Mouse (Mus musculus) neural tube, embryonic 14.5 days (tissue): Measurements from ENCODE around the gene Slc6a1. TPM values are rescaled to one million over a fixed set of nuclear protein-coding genes. Genes with fewer than 3 reads are reported as not detected.

Experiments
- ATAC-seq: fragments of 200-750 bp; cut with Nextera tagmentation; 2 replicates; pipeline ENCODE4 v1.8.0; 2017; ENCODE audit warnings: low read depth, mild to moderate bottlenecking, moderate TSS enrichment, moderate library complexity
- H3K27ac ChIP-seq: fragments of 300-500 bp; sonication (generic); 2 replicates; pipeline ENCODE4 v1.5.1; 2014; ENCODE audit warnings: low read depth, mild to moderate bottlenecking, control low read depth, low read length, moderate library complexity, mixed read lengths
- H3K27me3 ChIP-seq: fragments of 300-500 bp; sonication (generic); 2 replicates; pipeline ENCODE4 v1.6.1; 2014; ENCODE audit warnings: low read length; ENCODE audit not compliant: control insufficient read depth, insufficient read depth
- H3K36me3 ChIP-seq: fragments of 300-500 bp; sonication (generic); 2 replicates; pipeline ENCODE4 v1.6.1; 2014; ENCODE audit warnings: low read length, mixed read lengths; ENCODE audit not compliant: control insufficient read depth, insufficient read depth
- H3K4me1 ChIP-seq: fragments of 300-500 bp; sonication (generic); 2 replicates; pipeline ENCODE4 v1.6.1; 2014; ENCODE audit warnings: low read length; ENCODE audit not compliant: control insufficient read depth, insufficient read depth
- H3K4me2 ChIP-seq: fragments of 300-500 bp; sonication (generic); 2 replicates; pipeline ENCODE4 v1.6.1; 2014; ENCODE audit warnings: mild to moderate bottlenecking, low read depth, low read length, control low read depth
- H3K4me3 ChIP-seq: fragments of 300-500 bp; sonication (generic); 2 replicates; pipeline ENCODE4 v1.5.1; 2014; ENCODE audit warnings: low read depth, low read length, control low read depth, mixed read lengths
- H3K9ac ChIP-seq: fragments of 300-500 bp; sonication (generic); replicated peaks from 2 replicates; pipeline ENCODE4 v1.6.1; 2014; ENCODE audit warnings: low read depth, mild to moderate bottlenecking, control low read depth, low read length, mixed read lengths
- H3K9me3 ChIP-seq: fragments of 300-500 bp; sonication (generic); 2 replicates; pipeline ENCODE4 v1.6.1; 2016; ENCODE audit warnings: low read length; ENCODE audit not compliant: control insufficient read depth
- WGBS: fragments of 180-500 bp; shearing (Covaris S2); extraction: QIAGEN DNeasy Blood & Tissue Kit; methylation state at CpG from one replicate; pipeline ENCODE4 v1.1.7; 2014; 5-methylcytosine and 5-hydroxymethylcytosine counted together
- polyA plus RNA-seq: library from polyadenylated mRNA; unstranded; fragments of >200 nt; fragmentation: Nextera tagmentation; extraction: Ambion mirVana; gene quantifications from 2 replicates; pipeline ENCODE4 v1.2.1, GENCODE M21; 2014

The Slc6a1 gene
- polyA plus RNA-seq, 1 experiment from 2014 or later = 156 TPM

GRCm38 (mm10) chr6:114264010-114264409 lies 18.4 kb upstream of the Slc6a1 start:
- no peak for ATAC-seq
- H3K4me2 ChIP-seq = no peak overlapping the region
- H3K27ac ChIP-seq = no peak overlapping the region
- H3K4me3 ChIP-seq = no peak overlapping the region
- H3K9me3 ChIP-seq = no peaks in the 10 kb centered on the region
- H3K36me3 ChIP-seq = no peaks in the 10 kb centered on the region
- WGBS = 24% methylated on average over 3 of the region's 3 CpGs
- peaks cover 20% of the 10 kb centered on the region for H3K4me1 ChIP-seq
- no peak overlapping the region for H3K9ac ChIP-seq
- H3K27me3 ChIP-seq = no peaks in the 10 kb centered on the region

GRCm38 (mm10) chr6:114264426-114264825 lies 18.0 kb upstream of the Slc6a1 start:
- no peak overlapping the region for H3K4me2 ChIP-seq
- no peaks in the 10 kb centered on the region for H3K9me3 ChIP-seq
- 52% methylated on average over 5 of the region's 5 CpGs for WGBS
- H3K4me1 ChIP-seq = peaks cover 20% of the 10 kb centered on the region
- H3K27ac ChIP-seq = peak overlapping the region; percentile 10; the same call in 1 of the 2 replicates
- H3K4me3 ChIP-seq = no peak overlapping the region
- H3K36me3 ChIP-seq = no peaks in the 10 kb centered on the region
- no peaks in the 10 kb centered on the region for H3K27me3 ChIP-seq
- ATAC-seq = no peak
- H3K9ac ChIP-seq = no peak overlapping the region

GRCm38 (mm10) chr6:114266273-114266672 lies 16.2 kb upstream of the Slc6a1 start:
- no peak for ATAC-seq
- Histone ChIP-seq H3K9me3 (no peaks in the 10 kb centered on the region), H3K9ac (no peak overlapping the region), H3K4me3 (no peak overlapping the region), H3K4me1 (peaks cover 20% of the 10 kb centered on the region), H3K27me3 (no peaks in the 10 kb centered on the region), H3K27ac (no peak overlapping the region), H3K4me2 (no peak overlapping the region), H3K36me3 (no peaks in the 10 kb centered on the region)

GRCm38 (mm10) chr6:114267979-114268378 lies 14.5 kb upstream of the Slc6a1 start:
- H3K4me1 ChIP-seq = peaks cover 18% of the 10 kb centered on the region
- no peaks in the 10 kb centered on the region for H3K9me3 ChIP-seq
- H3K36me3 ChIP-seq = no peaks in the 10 kb centered on the region
- H3K4me2 ChIP-seq = no peak overlapping the region
- 25% methylated on average over 4 of the region's 4 CpGs for WGBS
- no peaks in the 10 kb centered on the region for H3K27me3 ChIP-seq
- no peak overlapping the region for H3K9ac ChIP-seq
- H3K4me3 ChIP-seq = no peak overlapping the region
- ATAC-seq = no peak
- no peak overlapping the region for H3K27ac ChIP-seq

- 77% methylated on average over 2 of the region's 2 CpGs for WGBS
- no peak overlapping the region for H3K4me2 ChIP-seq
- H3K9me3 ChIP-seq = no peaks in the 10 kb centered on the region
- no peak overlapping the region for H3K27ac ChIP-seq
- no peak overlapping the region for H3K9ac ChIP-seq
- H3K4me3 ChIP-seq = no peak overlapping the region
- H3K27me3 ChIP-seq = no peaks in the 10 kb centered on the region
- peaks cover 16% of the 10 kb centered on the region for H3K4me1 ChIP-seq
- no peaks in the 10 kb centered on the region for H3K36me3 ChIP-seq
- no peak for ATAC-seq
Measured at GRCm38 (mm10) chr6:114269589-114269988, 12.8 kb upstream of the Slc6a1 start.

- WGBS = 40% methylated on average over 5 of the region's 5 CpGs
- Histone ChIP-seq H3K27ac (no peak overlapping the region), H3K36me3 (no peaks in the 10 kb centered on the region), H3K4me3 (no peak overlapping the region), H3K9ac (no peak overlapping the region), H3K27me3 (no peaks in the 10 kb centered on the region), H3K9me3 (no peaks in the 10 kb centered on the region), H3K4me2 (no peak overlapping the region), H3K4me1 (peaks cover 9% of the 10 kb centered on the region)
- ATAC-seq = no peak
Measured at GRCm38 (mm10) chr6:114270799-114271198, 11.6 kb upstream of the Slc6a1 start.

DNA sequence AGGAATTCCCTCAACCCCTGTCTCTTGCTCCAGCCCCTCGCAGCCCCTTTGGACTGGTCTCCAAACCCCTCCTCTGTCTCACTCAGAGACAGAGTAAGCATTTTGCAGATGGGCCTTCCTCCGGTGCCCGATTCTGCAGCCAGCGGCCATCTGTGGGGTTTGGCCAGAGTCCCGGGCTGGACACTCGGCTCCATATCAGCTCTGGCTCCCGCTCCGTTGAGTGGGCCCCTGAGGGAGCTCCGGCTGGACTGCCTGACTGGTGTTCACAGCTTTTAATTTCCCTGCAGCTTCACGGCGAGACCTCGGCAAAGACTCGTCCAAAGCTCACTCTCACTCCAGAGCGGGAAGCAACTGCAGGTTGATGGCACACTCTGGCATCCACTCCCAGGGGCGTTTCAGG lies 10.2 kb upstream of the Slc6a1 start:
- no peaks in the 10 kb centered on the region for H3K27me3 ChIP-seq
- H3K36me3 ChIP-seq = no peaks in the 10 kb centered on the region
- no peak overlapping the region for H3K4me2 ChIP-seq
- no peak overlapping the region for H3K27ac ChIP-seq
- no peaks in the 10 kb centered on the region for H3K9me3 ChIP-seq
- ATAC-seq = no peak
- no peak overlapping the region for H3K9ac ChIP-seq
- no peak overlapping the region for H3K4me3 ChIP-seq
- H3K4me1 ChIP-seq = peaks cover 9% of the 10 kb centered on the region
- WGBS = 72% methylated on average over 15 of the region's 15 CpGs

DNA sequence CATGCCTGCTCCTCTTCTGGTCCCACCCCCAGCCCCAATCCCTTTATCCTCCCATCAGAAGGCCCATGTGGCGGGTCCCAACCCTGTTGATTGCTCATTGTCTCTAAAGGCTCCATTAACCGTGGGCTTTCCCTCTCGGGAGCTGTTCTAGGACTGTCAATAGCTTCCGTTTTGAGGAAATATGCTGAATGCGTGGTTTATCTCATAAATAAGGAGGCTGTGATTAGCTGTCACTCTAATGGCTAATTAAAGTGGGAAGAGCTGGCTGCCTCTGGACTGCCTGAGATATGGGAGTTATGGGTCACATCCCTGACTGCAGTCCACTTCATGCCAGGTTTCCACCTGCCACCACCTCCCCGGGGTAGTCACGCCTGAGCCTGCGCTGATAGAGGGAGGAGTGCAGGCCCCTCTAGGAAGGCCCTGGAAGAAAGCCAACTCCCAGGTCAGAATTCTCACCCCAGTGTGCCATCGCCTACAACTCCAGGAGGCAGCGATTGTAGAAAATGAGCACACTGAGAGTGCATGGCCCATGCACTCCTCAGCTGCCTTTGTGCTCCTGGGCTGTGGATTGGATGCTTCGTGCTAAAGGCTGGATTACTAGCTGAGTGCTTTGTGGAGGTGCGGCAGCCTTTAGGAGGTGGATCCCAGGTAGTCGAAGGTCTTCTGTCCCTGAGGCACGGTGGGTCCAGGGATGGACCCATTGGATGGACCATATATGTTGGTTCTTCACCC lies 8.3 kb upstream of the Slc6a1 start:
- no peak overlapping the region for H3K9ac ChIP-seq
- peak; percentile 76 for ATAC-seq
- 31% methylated on average over 14 of the region's 14 CpGs for WGBS
- H3K4me2 ChIP-seq = no peak overlapping the region
- peaks cover 9% of the 10 kb centered on the region for H3K4me1 ChIP-seq
- no peaks in the 10 kb centered on the region for H3K36me3 ChIP-seq
- no peaks in the 10 kb centered on the region for H3K27me3 ChIP-seq
- H3K4me3 ChIP-seq = no peak overlapping the region
- no peaks in the 10 kb centered on the region for H3K9me3 ChIP-seq
- H3K27ac ChIP-seq = 0 out of 2 replicates have a peak overlapping the region, but pooled peaks have one; percentile 4

DNA sequence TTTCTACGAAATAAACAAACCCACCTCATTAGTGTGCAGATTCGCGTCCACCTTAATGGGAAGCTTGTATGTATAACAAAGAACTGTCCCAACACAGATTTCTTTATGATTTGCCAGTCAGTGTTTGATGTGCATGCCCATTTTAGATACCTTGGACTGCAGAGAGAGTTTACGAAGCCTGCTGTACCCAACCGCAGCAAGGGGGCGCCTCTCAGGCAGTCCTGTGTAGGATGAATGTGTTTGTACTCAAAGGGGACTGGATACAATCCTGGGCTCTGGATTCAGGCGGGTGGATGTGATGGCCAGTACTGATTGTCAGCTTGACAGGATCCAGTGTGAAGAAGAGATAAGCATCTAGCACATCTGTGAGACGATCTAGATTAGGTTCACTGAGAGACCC lies 6.6 kb upstream of the Slc6a1 start:
- Histone ChIP-seq H3K4me1 (peaks cover 9% of the 10 kb centered on the region), H3K4me2 (no peak overlapping the region), H3K9ac (no peak overlapping the region), H3K27ac (no peak overlapping the region), H3K27me3 (no peaks in the 10 kb centered on the region), H3K4me3 (no peak overlapping the region), H3K9me3 (no peaks in the 10 kb centered on the region), H3K36me3 (no peaks in the 10 kb centered on the region)
- WGBS = 58% methylated on average over 8 of the region's 8 CpGs
- no peak for ATAC-seq
